Mouse (Mus musculus): ENCODE data around the gene Prss28.

DNA sequence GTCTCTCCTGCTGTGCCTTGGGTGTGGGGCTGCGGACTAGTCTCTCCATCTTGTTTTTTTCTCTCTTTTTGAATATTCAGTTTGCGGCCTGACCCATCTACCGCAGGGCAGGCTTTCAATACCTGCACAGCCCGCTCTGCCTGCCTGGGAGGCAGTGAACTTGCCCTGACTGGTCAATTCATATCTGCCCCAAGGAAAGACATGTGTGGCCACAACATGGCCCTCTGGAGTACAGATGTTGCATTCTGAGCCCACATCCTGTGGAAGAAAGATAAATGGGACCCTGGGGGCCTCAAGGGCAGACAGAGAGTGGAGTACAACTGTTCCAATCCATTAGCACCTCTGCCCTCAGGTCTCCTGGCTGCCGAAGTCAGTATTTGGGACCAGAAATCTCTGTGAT is 10.4 kb upstream of the Prss28 start, which contains the start of gene Prss34:
- no peak for TF ChIP-seq CTCF (IDR thresholded peaks at IDR 0.05; ENCODE audit: borderline replicate concordance, extremely low read depth, insufficient read depth, insufficient read length)
- no peak for TF ChIP-seq POLR2A (IDR thresholded peaks at IDR 0.05; ENCODE audit: borderline replicate concordance, extremely low read depth, insufficient read depth, insufficient read length, poor library complexity, severe bottlenecking)

Data from brain, embryonic 14.5 days (tissue).